Mouse (Mus musculus): ENCODE measurements around the gene Fibp. TPM values are rescaled to one million over a fixed set of nuclear protein-coding genes. Genes with fewer than 3 reads are reported as not detected.

Fibp gene
- total and polyA plus RNA-seq, 3 experiments, result 21.9 to 63.5 TPM; not detected in 1

- Histone ChIP-seq H3K36me3 (ENCODE audit: control insufficient read depth in 1 of 2, insufficient read depth in 2 of 2, low read length in 2 of 2) (peaks cover 0 to 4% of the 10 kb centered on the region in 2 experiments; a peak in 2 of 4 replicates), H3K27me3 (ENCODE audit: control insufficient read depth in 1 of 2, insufficient read depth in 2 of 2, low read length in 2 of 2) (no peaks in the 10 kb centered on the region), H3K27ac (ENCODE audit: control insufficient read depth, low read depth, low read length) (peak overlapping the region; percentile 72), H3K9ac (ENCODE audit: control insufficient read depth, low read depth, low read length, poor library complexity, severe bottlenecking) (no peak overlapping the region; the same call in 1 of the 2 replicates), H3K4me1 (ENCODE audit: control insufficient read depth in 1 of 2, insufficient read depth in 2 of 2, low read length in 2 of 2) (peaks cover 0 to 10% of the 10 kb centered on the region in 2 experiments; a peak in 1 of 4 replicates), H3K79me2 (ENCODE audit: control insufficient read depth, insufficient read depth, low read length, poor library complexity) (no peaks in the 10 kb centered on the region; the same call in 1 of the 2 replicates), H3K4me3 (ENCODE audit: control insufficient read depth in 1 of 2, insufficient read depth in 1 of 2, low read depth in 2 of 2, low read length in 2 of 2) (no peak overlapping the region), H3K9me3 (replicated peaks; ENCODE audit: insufficient read depth, low read length) (no peaks in the 10 kb centered on the region)
- peak; percentile 73 for DNase-seq (ENCODE audit: low read depth, low spot score)
- TF ChIP-seq BHLHE40 (IDR thresholded peaks at IDR 0.05; ENCODE audit: borderline replicate concordance, low read depth, low read length), result no peak
- TF ChIP-seq GATA1 (IDR thresholded peaks at IDR 0.05; ENCODE audit: low read depth, low read length), result no peak
- no peak for TF ChIP-seq MXI1 (IDR thresholded peaks at IDR 0.05; ENCODE audit: low read depth, low read length)
- TF ChIP-seq MAX (IDR thresholded peaks at IDR 0.05; ENCODE audit: low read length), result 0 out of 2 replicates have a peak, but pooled peaks have one; percentile 3
- TF ChIP-seq POLR2AphosphoS5 (IDR thresholded peaks at IDR 0.05; ENCODE audit: borderline replicate concordance, low read depth, low read length), result no peak
- peak; percentile 86 for TF ChIP-seq MYC (IDR thresholded peaks at IDR 0.05; ENCODE audit: low read depth, low read length)
- peak; percentile 8 to 48 (median 9); a peak in 3 of 6 replicates for TF ChIP-seq CTCF (IDR thresholded peaks at IDR 0.05 in 2 of 3, conservative IDR thresholded peaks at IDR 0.05 in 1 of 3; ENCODE audit: control insufficient read depth in 1 of 3, insufficient read depth in 1 of 3, low read depth in 2 of 3, low read length in 3 of 3, poor library complexity in 1 of 3, severe bottlenecking in 1 of 3)
- peak; percentile 56 for TF ChIP-seq RAD21 (IDR thresholded peaks at IDR 0.05; ENCODE audit: low read depth, low read length)
- TF ChIP-seq ZNF384 (IDR thresholded peaks at IDR 0.05; ENCODE audit: low read depth, low read length), result peak; percentile 56
- TF ChIP-seq SMC3 (IDR thresholded peaks at IDR 0.05; ENCODE audit: low read depth, low read length), result peak; percentile 22; the same call in 1 of the 2 replicates
- TF ChIP-seq JUND (IDR thresholded peaks at IDR 0.05; ENCODE audit: low read depth, low read length), result 0 out of 2 replicates have a peak, but pooled peaks have one; percentile 49
Measured at GRCm38 (mm10) chr19:5472857-5473256, 12.4 kb downstream of the Fibp start.

GRCm38 (mm10) chr19:5473720-5474119, 13.3 kb downstream of the Fibp start, which contains the start of gene Efemp2:
Efemp2 (plus strand) TSS chr19:5473954.
- peaks cover 0 to 4% of the 10 kb centered on the region in 2 experiments; a peak in 2 of 4 replicates for H3K36me3 ChIP-seq (ENCODE audit: control insufficient read depth in 1 of 2, insufficient read depth in 2 of 2, low read length in 2 of 2)
- peak within 1 kb of the TSS; percentile 78 for H3K9ac ChIP-seq (ENCODE audit: control insufficient read depth, low read depth, low read length, poor library complexity, severe bottlenecking)
- H3K27ac ChIP-seq (ENCODE audit: control insufficient read depth, low read depth, low read length), result peak within 1 kb of the TSS; percentile 72
- peak; percentile 95 for DNase-seq (ENCODE audit: low read depth, low spot score)
- no peaks in the 10 kb centered on the region for H3K27me3 ChIP-seq (ENCODE audit: control insufficient read depth in 1 of 2, insufficient read depth in 2 of 2, low read length in 2 of 2)
- H3K9me3 ChIP-seq (replicated peaks; ENCODE audit: insufficient read depth, low read length), result no peaks in the 10 kb centered on the region
- peaks cover 0 to 5% of the 10 kb centered on the region in 2 experiments; a peak in 1 of 4 replicates for H3K4me1 ChIP-seq (ENCODE audit: control insufficient read depth in 1 of 2, insufficient read depth in 2 of 2, low read length in 2 of 2)
- H3K4me3 ChIP-seq (ENCODE audit: control insufficient read depth in 1 of 2, insufficient read depth in 1 of 2, low read depth in 2 of 2, low read length in 2 of 2), result peak within 1 kb of the TSS; percentile 67 to 92
- no peaks in the 10 kb centered on the region; the same call in 1 of the 2 replicates for H3K79me2 ChIP-seq (ENCODE audit: control insufficient read depth, insufficient read depth, low read length, poor library complexity)
- TF ChIP-seq RCOR1 (IDR thresholded peaks at IDR 0.05; ENCODE audit: low read depth, low read length) (0 out of 2 replicates have a peak, but pooled peaks have one; percentile 7), NRF1 (IDR thresholded peaks at IDR 0.05; ENCODE audit: insufficient read depth, low read depth, low read length, poor library complexity, severe bottlenecking) (no peak), JUND (IDR thresholded peaks at IDR 0.05; ENCODE audit: low read depth, low read length) (no peak), HCFC1 (IDR thresholded peaks at IDR 0.05; ENCODE audit: low read depth, low read length) (peak; percentile 68), EP300 (IDR thresholded peaks at IDR 0.05; ENCODE audit: low read depth in 1 of 2, low read length in 2 of 2) (0 out of 4 replicates have a peak, but pooled peaks of 1 of the 2 experiments have one; percentile 20), CHD1 (IDR thresholded peaks at IDR 0.05; ENCODE audit: low read depth, low read length) (no peak), BHLHE40 (IDR thresholded peaks at IDR 0.05; ENCODE audit: borderline replicate concordance, low read depth, low read length) (0 out of 2 replicates have a peak, but pooled peaks have one; percentile 4), MAX (IDR thresholded peaks at IDR 0.05; ENCODE audit: low read length) (no peak), CHD2 (IDR thresholded peaks at IDR 0.05; ENCODE audit: low read length) (no peak), MAZ (IDR thresholded peaks at IDR 0.05; ENCODE audit: low read depth, low read length) (peak; percentile 90), ZKSCAN1 (IDR thresholded peaks at IDR 0.05; ENCODE audit: low read depth, low read length) (no peak), MYC (IDR thresholded peaks at IDR 0.05; ENCODE audit: low read depth, low read length) (no peak), MXI1 (IDR thresholded peaks at IDR 0.05; ENCODE audit: low read depth, low read length) (peak; percentile 19; the same call in 1 of the 2 replicates), NELFE (IDR thresholded peaks at IDR 0.05; ENCODE audit: low read depth, low read length) (peak; percentile 62), ELF1 (IDR thresholded peaks at IDR 0.05; ENCODE audit: low read depth, low read length) (peak; percentile 81), MAFK (IDR thresholded peaks at IDR 0.05; ENCODE audit: borderline replicate concordance, low read depth, low read length) (no peak), GABPA (IDR thresholded peaks at IDR 0.05; ENCODE audit: low read depth, low read length) (no peak), ZMIZ1 (IDR thresholded peaks at IDR 0.05; ENCODE audit: low read depth, low read length) (0 out of 2 replicates have a peak, but pooled peaks have one; percentile 76), POLR2A (IDR thresholded peaks at IDR 0.05; ENCODE audit: control insufficient read depth in 1 of 2, insufficient read depth in 1 of 2, low read depth in 1 of 2, low read length in 2 of 2, poor library complexity in 1 of 2) (peak; percentile 37 to 64; a peak in 2 of 4 replicates), GATA1 (IDR thresholded peaks at IDR 0.05; ENCODE audit: low read depth, low read length) (no peak), KAT2A (conservative IDR thresholded peaks at IDR 0.05; ENCODE audit: low read depth, low read length) (peak; percentile 42; the same call in 1 of the 2 replicates), ZC3H11A (IDR thresholded peaks at IDR 0.05; ENCODE audit: low read depth, low read length) (no peak), TCF12 (IDR thresholded peaks at IDR 0.05; ENCODE audit: low read depth, low read length) (peak; percentile 54; the same call in 1 of the 2 replicates), SIN3A (IDR thresholded peaks at IDR 0.05; ENCODE audit: low read length) (peak; percentile 76), ETS1 (IDR thresholded peaks at IDR 0.05; ENCODE audit: low read depth, low read length) (peak; percentile 43; the same call in 1 of the 2 replicates)
